Mouse (Mus musculus) activated CD4-positive, CD25-positive, alpha-beta regulatory T cell (primary cell): ENCODE results near the gene Chrm1. TPM values are rescaled to one million over a fixed set of nuclear protein-coding genes. Genes with fewer than 3 reads are reported as not detected.

ENCODE experiments used
- polyA plus RNA-seq, 2 experiments: library from polyadenylated mRNA; unstranded; fragments of 100-300 nt; shearing (Covaris generic); gene quantifications; one replicate each; pipeline ENCODE4 v1.2.1; 2017

The Chrm1 gene
- polyA plus RNA-seq: under 1 TPM in 1 of 2 experiments, not detected in 1; 0.04 TPM

DNA sequence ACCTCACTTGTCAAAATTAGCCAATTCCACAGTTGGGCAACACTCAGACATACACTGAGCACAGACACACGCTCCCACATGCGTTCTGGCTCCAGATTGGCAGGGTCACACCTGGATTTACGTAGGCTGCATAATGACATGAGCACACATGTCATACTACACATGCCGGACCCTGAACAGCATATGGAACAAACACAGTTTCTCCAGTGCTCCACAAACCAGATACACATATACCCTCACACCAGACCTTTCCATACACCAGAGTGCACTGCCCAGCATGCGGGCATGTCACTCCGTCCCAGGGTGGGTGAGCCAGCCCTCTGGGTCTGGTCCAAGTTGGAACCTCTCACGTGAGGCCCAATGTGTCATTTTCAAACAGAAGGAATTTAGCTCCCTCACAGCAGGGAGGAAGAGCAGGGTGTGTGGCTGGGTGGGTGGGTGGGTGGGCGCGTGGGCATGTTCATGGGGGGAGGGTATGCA, at the start of gene Chrm1:
Gene Chrm1, plus strand, starts transcription at position 430 of the 480 bp plus-strand sequence.

DNA sequence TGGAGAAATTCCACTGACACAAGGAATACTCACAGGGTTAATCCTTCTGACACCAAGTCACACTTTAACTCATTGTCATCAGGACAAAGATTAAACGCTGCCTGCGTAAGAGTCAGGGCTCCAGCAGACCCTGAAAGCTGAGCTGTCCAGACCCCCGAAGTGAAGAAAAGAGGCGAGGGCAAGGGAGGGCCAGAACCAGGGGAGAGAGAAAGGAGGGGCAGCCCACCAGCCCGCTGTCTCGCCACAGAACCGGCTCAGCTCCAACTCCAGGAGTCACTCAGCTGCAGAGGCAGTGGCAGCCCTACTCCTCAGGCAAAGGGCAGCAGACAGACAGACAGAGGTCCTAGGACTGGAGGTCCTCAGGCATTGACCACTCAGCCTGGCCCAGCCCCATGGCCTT, 45.7 kb upstream of the Chrm1 start, which contains the start of gene Slc22a6:
Gene Slc22a6, plus strand, starts transcription at position 136 of the 400 bp plus-strand sequence.

DNA sequence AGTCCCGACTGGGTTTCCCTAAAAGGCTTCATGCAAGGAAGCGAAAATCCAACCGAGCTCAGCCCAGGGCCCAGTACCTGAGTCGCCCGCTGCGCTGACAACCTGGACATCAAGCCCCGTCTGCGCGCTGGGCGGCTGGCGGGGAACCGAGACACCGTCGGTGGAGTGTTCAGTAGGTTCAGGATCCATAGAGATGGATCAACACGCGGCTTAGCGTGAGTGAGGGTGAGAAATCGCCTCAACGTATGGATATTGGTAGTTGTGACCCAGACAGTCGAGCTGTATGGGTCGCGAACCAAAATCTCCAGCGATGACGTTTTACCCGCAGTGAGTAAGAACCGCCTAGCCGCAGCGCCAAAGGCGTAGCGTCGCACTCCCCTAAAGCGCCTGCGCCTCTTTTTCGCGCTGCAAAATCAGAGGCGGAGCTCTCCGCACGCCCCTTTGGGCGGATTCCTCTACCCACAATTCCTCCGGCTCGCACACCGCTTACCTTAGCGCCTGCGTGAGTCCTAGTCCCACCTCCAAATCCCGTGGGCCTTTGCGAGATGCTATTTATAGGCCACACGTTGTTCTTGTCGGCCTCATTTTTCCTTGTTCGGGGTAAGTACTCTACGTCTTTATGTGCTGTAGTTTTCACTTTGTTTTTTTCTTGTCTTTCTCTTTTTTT, 59.5 kb downstream of the Chrm1 start, which contains the start of gene Slc3a2:
Gene Slc3a2, minus strand, starts transcription at position 463 of the 667 bp plus-strand sequence.

Other genes starting within 250 kb of the Chrm1 start
- under 1 TPM in 1 of 2 experiments, not detected in 1; 0.45 TPM for gene Slc22a8, start 72.5 kb upstream of the Chrm1 start, polyA plus RNA-seq
- gene Slc22a6, start 45.8 kb upstream of the Chrm1 start, polyA plus RNA-seq: under 1 TPM in 1 of 2 experiments, not detected in 1; 0.04 TPM
- gene Slc3a2, start 59.6 kb downstream of the Chrm1 start, polyA plus RNA-seq: 100 to 1,000 TPM; 123 to 154 TPM
- 10 to 100 TPM; 56.2 to 78.4 TPM for gene Wdr74, start 72.0 kb downstream of the Chrm1 start, polyA plus RNA-seq
- gene 1700092M07Rik, start 76.9 kb downstream of the Chrm1 start, polyA plus RNA-seq: under 1 TPM; 0.53 to 0.74 TPM
- 100 to 1,000 TPM; 143 to 165 TPM for gene Stx5a, start 77.6 kb downstream of the Chrm1 start, polyA plus RNA-seq
- gene Nxf1, start 93.3 kb downstream of the Chrm1 start, polyA plus RNA-seq: 100 to 1,000 TPM; 161 to 220 TPM
- 10 to 100 TPM; 90.9 to 99.6 TPM for gene Tmem223, start 107.2 kb downstream of the Chrm1 start, polyA plus RNA-seq
- gene Tmem179b, start 110.7 kb downstream of the Chrm1 start, polyA plus RNA-seq: 100 to 1,000 TPM; 176 to 213 TPM
- gene Taf6l, start 122.6 kb downstream of the Chrm1 start, polyA plus RNA-seq: 10 to 100 TPM; 12.9 to 19.2 TPM
- 100 to 1,000 TPM; 144 to 188 TPM for gene Polr2g, start 134.8 kb downstream of the Chrm1 start, polyA plus RNA-seq
- gene Zbtb3, start 138.8 kb downstream of the Chrm1 start, polyA plus RNA-seq: 1 to 10 TPM; 2.1 to 2.7 TPM
- gene Ttc9c, start 155.5 kb downstream of the Chrm1 start, polyA plus RNA-seq: 10 to 100 TPM; 45.5 TPM
- 10 to 100 TPM; 13.8 to 14.4 TPM for gene Hnrnpul2, start 156.2 kb downstream of the Chrm1 start, polyA plus RNA-seq
- gene AC129217.1, start 166.0 kb downstream of the Chrm1 start, polyA plus RNA-seq: under 1 TPM in 1 of 2 experiments, not detected in 1; 0.89 TPM
- gene Bscl2, start 173.7 kb downstream of the Chrm1 start, polyA plus RNA-seq: 100 to 1,000 TPM; 115 to 134 TPM
- 1 to 10 TPM in 1 of 2 experiments, under 1 TPM in 1; 0.39 to 1.0 TPM for gene Gng3, start 175.4 kb downstream of the Chrm1 start, polyA plus RNA-seq
- gene Lrrn4cl, start 187.0 kb downstream of the Chrm1 start, polyA plus RNA-seq: under 1 TPM in 1 of 2 experiments, not detected in 1; 0.10 TPM
- 100 to 1,000 TPM; 155 to 175 TPM for gene Ubxn1, start 207.7 kb downstream of the Chrm1 start, polyA plus RNA-seq
- gene Uqcc3, start 217.1 kb downstream of the Chrm1 start, polyA plus RNA-seq: 100 to 1,000 TPM in 1 of 2 experiments, 10 to 100 TPM in 1; 79.3 to 105 TPM
- 10 to 100 TPM; 81.7 to 89.2 TPM for gene Lbhd1, start 219.9 kb downstream of the Chrm1 start, polyA plus RNA-seq
- gene Gm49403, start 220.1 kb downstream of the Chrm1 start, polyA plus RNA-seq: not detected
- gene 1810009A15Rik, start 225.1 kb downstream of the Chrm1 start, polyA plus RNA-seq: 10 to 100 TPM; 53.7 to 60.3 TPM
- gene Gm49416, start 225.1 kb downstream of the Chrm1 start, polyA plus RNA-seq: not detected
- gene Ints5, start 229.2 kb downstream of the Chrm1 start, polyA plus RNA-seq: 10 to 100 TPM; 33.7 to 35.1 TPM
- 100 to 1,000 TPM in 1 of 2 experiments, 10 to 100 TPM in 1; 76.4 to 105 TPM for gene Ganab, start 234.3 kb downstream of the Chrm1 start, polyA plus RNA-seq